Mouse (Mus musculus) Patski (cell line): Measurements from ENCODE around the gene Invs. TPM values are rescaled to one million over a fixed set of nuclear protein-coding genes. Genes with fewer than 3 reads are reported as not detected.
"Not testable (repeated sequence)": the region's sequence is repeated elsewhere in the genome, so short reads cannot be mapped to it uniquely, and the experiment has no call there.

Experiments
- ATAC-seq: fragments of 100-300 bp; one replicate; pipeline ENCODE4 v1.8.0; 2021
- CTCF ChIA-PET: fragments of 350-600 bp; sonication (Branson Sonifier 250); formaldehyde crosslinking; loops from one replicate; lab custom pipeline; 2022; ENCODE audit warnings: inconsistent platforms; lab: Charles Lee
- POLR2A ChIA-PET: fragments of 350-600 bp; sonication (Branson Sonifier 250); formaldehyde crosslinking; loops from one replicate; lab custom pipeline; 2022; ENCODE audit warnings: antibody characterized with exemption, inconsistent platforms; lab: Charles Lee
- DNase-seq: peaks from one replicate; pipeline ENCODE4 v3.0.0-alpha.2; 2011; ENCODE audit warnings: low read depth, low spot score
- H3K27me3 ChIP-seq: fragments of 371-371 bp; one replicate; pipeline ENCODE4 v1.5.1; 2021
- CTCF ChIP-seq: fragments of 100-300 bp; IDR thresholded peaks from one replicate; pipeline ENCODE4 v1.5.1; 2021
- in situ Hi-C: fragments of 300-500 bp; cut with MboI; formaldehyde crosslinking; loops from 3 replicates; pipeline ENCODE4 v1.11.1; 2018; ENCODE audit warnings: low pct_unique_long_range_greater_than_20kb, mixed read lengths
- polyA plus RNA-seq: library from polyadenylated mRNA; unstranded; gene quantifications from one replicate; pipeline ENCODE4 v1.2.3, GENCODE M21; 2021

Gene Invs
- polyA plus RNA-seq, 1 experiment from 2014 or later: 9.3 TPM

GRCm38 (mm10) chr4:48403066-48403640, 123.6 kb downstream of the Invs start:
- no peaks in the 10 kb centered on the region for H3K27me3 ChIP-seq
- ChIA-PET POLR2A (interaction anchor here (0.6 kb wide), 1 partner anchor 902 kb away, joined by 3 read pairs; no protein-coding TSS in a partner anchor), CTCF (no interaction called here)
- in situ Hi-C loops: no loop called here
- no peak for ATAC-seq
- no peak for TF ChIP-seq CTCF
- no peak for DNase-seq

- ATAC-seq, CTCF ChIA-PET, DNase-seq, in situ Hi-C loops, H3K27me3 ChIP-seq, POLR2A ChIA-PET: not testable (repeated sequence)
Observed at GRCm38 (mm10) chr4:48405724-48406491, 126.3 kb downstream of the Invs start.

- CTCF ChIA-PET: interaction anchor here (0.8 kb wide), 1 partner anchor 23 kb away, joined by 3 read pairs; no protein-coding TSS in a partner anchor
- TF ChIP-seq CTCF: peak; percentile 81
- DNase-seq: no peak
- ATAC-seq: no peak
- in situ Hi-C loops: no loop called here
- POLR2A ChIA-PET: no interaction called here
- no peaks in the 10 kb centered on the region for H3K27me3 ChIP-seq
Observed at GRCm38 (mm10) chr4:48407350-48408039, 127.9 kb downstream of the Invs start.

GRCm38 (mm10) chr4:48413473-48413872, 133.9 kb downstream of the Invs start:
- in situ Hi-C loops: no loop called here
- no peak for ATAC-seq
- POLR2A ChIA-PET: no interaction called here
- CTCF ChIA-PET: no interaction called here
- TF ChIP-seq CTCF: no peak
- DNase-seq: no peak
- H3K27me3 ChIP-seq: no peaks in the 10 kb centered on the region

- no peak for TF ChIP-seq CTCF
- DNase-seq: no peak
- CTCF ChIA-PET: no interaction called here
- POLR2A ChIA-PET: no interaction called here
- in situ Hi-C loops: no loop called here
- no peaks in the 10 kb centered on the region for H3K27me3 ChIP-seq
- no peak for ATAC-seq
Observed at GRCm38 (mm10) chr4:48415838-48416335, 136.3 kb downstream of the Invs start.

- no peak for TF ChIP-seq CTCF
- in situ Hi-C loops: no loop called here
- DNase-seq (no peak), ATAC-seq (no peak)
- ChIA-PET CTCF (no interaction called here), POLR2A (no interaction called here)
- no peaks in the 10 kb centered on the region for H3K27me3 ChIP-seq
Observed at GRCm38 (mm10) chr4:48418831-48419468, 139.4 kb downstream of the Invs start.

GRCm38 (mm10) chr4:48422633-48423032, 143.1 kb downstream of the Invs start:
- DNase-seq: no peak
- no peak for ATAC-seq
- TF ChIP-seq CTCF: no peak
- ChIA-PET POLR2A (no interaction called here), CTCF (no interaction called here)
- in situ Hi-C loops: no loop called here
- H3K27me3 ChIP-seq: no peaks in the 10 kb centered on the region

GRCm38 (mm10) chr4:48423738-48424137, 144.2 kb downstream of the Invs start:
- POLR2A ChIA-PET: no interaction called here
- no peak for TF ChIP-seq CTCF
- DNase-seq: no peak
- CTCF ChIA-PET: no interaction called here
- ATAC-seq: no peak
- no peaks in the 10 kb centered on the region for H3K27me3 ChIP-seq
- in situ Hi-C loops: no loop called here

- no peak for DNase-seq
- CTCF ChIA-PET: no interaction called here
Observed at GRCm38 (mm10) chr4:48427413-48427812, 147.9 kb downstream of the Invs start.

GRCm38 (mm10) chr4:48428054-48428453, 148.5 kb downstream of the Invs start:
- no peak for DNase-seq
- ChIA-PET POLR2A (no interaction called here), CTCF (no interaction called here)
- no peaks in the 10 kb centered on the region for H3K27me3 ChIP-seq
- ATAC-seq: no peak
- no peak for TF ChIP-seq CTCF
- in situ Hi-C loops: no loop called here

More at GRCm38 (mm10) chr4:48427413-48427812, 147.9 kb downstream of the Invs start:
- ATAC-seq: no peak
- TF ChIP-seq CTCF: no peak
- POLR2A ChIA-PET: no interaction called here
- H3K27me3 ChIP-seq: no peaks in the 10 kb centered on the region
- in situ Hi-C loops: no loop called here
